Mouse (Mus musculus) gastrocnemius, postnatal 4 days (tissue): ENCODE measurements around the gene Mcm2. TPM values are rescaled to one million over a fixed set of nuclear protein-coding genes. Genes with fewer than 3 reads are reported as not detected.

Experiments
- DNase-seq, 2 experiments: peaks; one replicate each; pipeline ENCODE4 v3.0.0; 2021 to 2022; ENCODE audit warnings: low spot score in 2 of 2, mixed read lengths in 2 of 2
- total RNA-seq, 2 experiments: library from RNA; stranded (reverse); gene quantifications; 2 replicates each; pipeline ENCODE4 v1.2.3; 2021

Mcm2 gene
- total RNA-seq, 2 experiments from 2014 or later: 37.2 to 44.3 TPM

- peak in 1 of 2 experiments; percentile 56 for DNase-seq
Measured at GRCm38 (mm10) chr6:88893559-88893958, 5.0 kb downstream of the Mcm2 start.

- no peak for DNase-seq
Measured at GRCm38 (mm10) chr6:88890832-88891231, 7.7 kb downstream of the Mcm2 start.

- no peak for DNase-seq
Measured at GRCm38 (mm10) chr6:88889410-88890042, 9.1 kb downstream of the Mcm2 start.

GRCm38 (mm10) chr6:88886417-88886967, 12.1 kb downstream of the Mcm2 start:
- DNase-seq: no peak

- no peak for DNase-seq
Measured at GRCm38 (mm10) chr6:88885644-88886416, 12.8 kb downstream of the Mcm2 start.

GRCm38 (mm10) chr6:88884690-88885089, 13.9 kb downstream of the Mcm2 start:
- DNase-seq: no peak

GRCm38 (mm10) chr6:88884195-88884594, 14.4 kb downstream of the Mcm2 start:
- DNase-seq: no peak

- no peak for DNase-seq
Measured at GRCm38 (mm10) chr6:88881334-88881733, 17.2 kb downstream of the Mcm2 start.

- DNase-seq: no peak
Measured at GRCm38 (mm10) chr6:88879471-88879870, 19.1 kb downstream of the Mcm2 start.

GRCm38 (mm10) chr6:88874868-88875508, 23.6 kb downstream of the Mcm2 start, which contains the start of gene Podxl2:
Gene Podxl2, minus strand, starts transcription at chr6:88875044.
- DNase-seq: peak; percentile 77 to 84

- DNase-seq: no peak
Measured at GRCm38 (mm10) chr6:88873965-88874867, 24.4 kb downstream of the Mcm2 start.

- DNase-seq: no peak
Measured at GRCm38 (mm10) chr6:88872811-88873210, 25.8 kb downstream of the Mcm2 start.

GRCm38 (mm10) chr6:88871546-88871945, 27.0 kb downstream of the Mcm2 start:
- no peak for DNase-seq

GRCm38 (mm10) chr6:88870594-88870993, 28.0 kb downstream of the Mcm2 start:
- no peak for DNase-seq

GRCm38 (mm10) chr6:88869459-88869858, 29.1 kb downstream of the Mcm2 start:
- DNase-seq: no peak

GRCm38 (mm10) chr6:88865704-88866103, 32.9 kb downstream of the Mcm2 start:
- no peak for DNase-seq

- peak in 1 of 2 experiments; percentile 27 for DNase-seq
Measured at GRCm38 (mm10) chr6:88860914-88861313, 37.7 kb downstream of the Mcm2 start.

- no peak for DNase-seq
Measured at GRCm38 (mm10) chr6:88858341-88858740, 40.2 kb downstream of the Mcm2 start.

- no peak for DNase-seq
Measured at GRCm38 (mm10) chr6:88857830-88858229, 40.8 kb downstream of the Mcm2 start.

GRCm38 (mm10) chr6:88857249-88857648, 41.3 kb downstream of the Mcm2 start:
- no peak for DNase-seq

GRCm38 (mm10) chr6:88855636-88856035, 42.9 kb downstream of the Mcm2 start:
- DNase-seq: peak in 1 of 2 experiments; percentile 67
